Mouse (Mus musculus) cerebellum, adult 2 months (tissue): Measurements from ENCODE around the gene Sox14. TPM values are rescaled to one million over a fixed set of nuclear protein-coding genes. Genes with fewer than 3 reads are reported as not detected.

Source experiments
- DNase-seq, 2 experiments: peaks; one replicate each; pipeline ENCODE4 v3.0.0; 2021
- H3K27ac ChIP-seq: fragments of 200-500 bp; 2 replicates; pipeline ENCODE4 v1.5.1; 2012; ENCODE audit warnings: low read length, control low read depth, inconsistent platforms; ENCODE audit not compliant: insufficient read depth
- H3K27me3 ChIP-seq: fragments of 200-500 bp; 2 replicates; pipeline ENCODE4 v1.6.1; 2012; ENCODE audit warnings: inconsistent platforms, mild to moderate bottlenecking, low read length, moderate library complexity; ENCODE audit not compliant: control insufficient read depth, insufficient read depth
- H3K4me1 ChIP-seq: fragments of 200-500 bp; 2 replicates; pipeline ENCODE4 v1.6.1; 2011; ENCODE audit warnings: low read length; ENCODE audit not compliant: control insufficient read depth, insufficient read depth
- H3K4me3 ChIP-seq: fragments of 200-500 bp; replicated peaks from 2 replicates; pipeline ENCODE3; 2011; ENCODE audit warnings: mild to moderate bottlenecking, low read depth, low read length, control low read depth; ENCODE audit not compliant: insufficient read depth
- CTCF ChIP-seq: fragments of 200-500 bp; IDR thresholded peaks from 2 replicates; pipeline ENCODE4 v1.5.1; 2011; ENCODE audit warnings: low read depth, mild to moderate bottlenecking, control low read depth, low read length, moderate library complexity, borderline replicate concordance; ENCODE audit not compliant: insufficient read depth
- POLR2A ChIP-seq: fragments of 200-500 bp; IDR thresholded peaks from 2 replicates; pipeline ENCODE4 v1.6.1; 2011; ENCODE audit warnings: low read length, control low read depth, borderline replicate concordance; ENCODE audit not compliant: insufficient read depth
- WGBS: fragments of 180-500 bp; shearing (Covaris S2); methylation state at CpG from one replicate; pipeline ENCODE4 v1.1.7; 2018; 5-methylcytosine and 5-hydroxymethylcytosine counted together
- polyA plus RNA-seq: library from polyadenylated mRNA; depleted of rRNA; stranded (reverse); fragments of >200 nt; gene quantifications from 2 replicates; pipeline ENCODE4 v1.2.3, GENCODE M21; 2012; rRNA removed

The Sox14 gene
- 0.70 and 0.78 TPM in 2 replicates for polyA plus RNA-seq

DNA sequence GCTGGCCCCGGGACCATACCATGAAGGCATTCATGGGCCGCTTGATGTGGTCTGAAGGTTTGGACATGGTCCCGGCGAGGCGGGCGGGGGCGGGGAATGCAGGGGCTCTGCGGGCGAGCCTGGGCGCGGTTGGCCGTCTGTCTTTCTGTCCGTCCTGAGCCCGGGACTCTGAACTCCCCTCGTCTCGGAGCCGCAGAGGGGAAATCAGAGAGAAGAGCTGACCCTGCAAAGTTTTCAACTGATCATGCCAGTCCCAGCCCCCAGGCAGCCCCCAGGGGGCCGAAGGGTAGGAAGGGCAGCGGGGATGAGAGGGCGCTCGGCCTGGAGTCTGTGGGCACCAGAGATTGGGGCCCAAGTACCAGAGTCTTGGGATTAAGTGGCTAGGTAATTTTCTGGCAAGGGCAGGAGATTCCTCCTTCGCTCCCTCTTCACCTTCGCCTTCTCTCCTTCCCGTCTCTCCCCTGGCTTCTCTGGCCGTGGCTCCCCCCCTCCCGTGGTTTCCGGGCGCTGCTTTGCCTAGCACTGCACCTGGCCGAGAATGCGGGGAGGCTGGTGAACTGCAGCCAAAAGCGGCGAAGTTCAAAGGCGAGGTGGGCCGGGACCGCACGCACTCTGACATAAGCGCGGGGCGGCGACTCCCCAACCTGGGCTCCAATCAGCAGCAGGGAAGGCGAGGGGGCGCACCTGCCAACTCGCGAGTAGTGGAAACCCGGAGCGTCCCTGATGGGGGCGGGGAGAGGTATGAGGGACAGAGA lies at the start of gene Sox14:
Sox14 (minus strand) TSS at position 553 of the 755 bp plus-strand sequence.
- H3K27ac ChIP-seq: no peak within 1 kb of the TSS

GRCm38 (mm10) chr9:99879311-99879710 lies 3.3 kb upstream of the Sox14 start:
- no peak for DNase-seq
- Histone ChIP-seq H3K27ac (no peak overlapping the region), H3K4me3 (no peak overlapping the region), H3K4me1 (no peaks in the 10 kb centered on the region), H3K27me3 (peaks cover 7% of the 10 kb centered on the region; the same call in 1 of the 2 replicates)
- WGBS: 6% methylated on average over 14 of the region's 14 CpGs
- TF ChIP-seq POLR2A (no peak), CTCF (no peak)

More for the DNA sequence above, at the start of gene Sox14:
- H3K4me3 ChIP-seq: no peak within 1 kb of the TSS
- WGBS: under 1% methylated on average over 47 of the region's 47 CpGs
- DNase-seq: peak in 1 of 2 experiments; percentile 7
- TF ChIP-seq CTCF: no peak
- no peak for TF ChIP-seq POLR2A
- no peaks in the 10 kb centered on the region for H3K4me1 ChIP-seq
- H3K27me3 ChIP-seq: peaks cover 13% of the 10 kb centered on the region; the same call in 1 of the 2 replicates

GRCm38 (mm10) chr9:99878588-99878987 lies 2.6 kb upstream of the Sox14 start:
- Histone ChIP-seq H3K27ac (no peak overlapping the region), H3K4me1 (no peaks in the 10 kb centered on the region), H3K27me3 (peaks cover 9% of the 10 kb centered on the region; the same call in 1 of the 2 replicates), H3K4me3 (no peak overlapping the region)
- WGBS: 9% methylated on average over 5 of the region's 5 CpGs
- no peak for TF ChIP-seq POLR2A
- TF ChIP-seq CTCF: no peak
- no peak for DNase-seq

GRCm38 (mm10) chr9:99877056-99877546 lies 1.1 kb upstream of the Sox14 start:
- H3K27me3 ChIP-seq: peaks cover 12% of the 10 kb centered on the region; the same call in 1 of the 2 replicates
- no peak overlapping the region for H3K4me3 ChIP-seq
- H3K27ac ChIP-seq: no peak overlapping the region
- H3K4me1 ChIP-seq: no peaks in the 10 kb centered on the region
- 3% methylated on average over 22 of the region's 22 CpGs for whole genome bisulfite sequencing
- no peak for DNase-seq
- TF ChIP-seq CTCF (no peak), POLR2A (no peak)

- no peak for TF ChIP-seq CTCF
- TF ChIP-seq POLR2A: no peak
- H3K27ac ChIP-seq: no peak overlapping the region
- H3K27me3 ChIP-seq: peaks cover 13% of the 10 kb centered on the region; the same call in 1 of the 2 replicates
- H3K4me1 ChIP-seq: no peaks in the 10 kb centered on the region
- no peak for DNase-seq
- 1% methylated on average over 25 of the region's 25 CpGs for WGBS
- no peak overlapping the region for H3K4me3 ChIP-seq
These were observed 544 bp upstream of the Sox14 start for GRCm38 (mm10) chr9:99876373-99877055.

GRCm38 (mm10) chr9:99874735-99875617 lies 994 bp downstream of the Sox14 start:
- TF ChIP-seq CTCF (no peak), POLR2A (no peak)
- no peak overlapping the region for H3K27ac ChIP-seq
- peak in 1 of 2 experiments; percentile 12 for DNase-seq
- no peak overlapping the region for H3K4me3 ChIP-seq
- H3K4me1 ChIP-seq: no peaks in the 10 kb centered on the region
- 2% methylated on average over 52 of the region's 52 CpGs for WGBS
- H3K27me3 ChIP-seq: peaks cover 14% of the 10 kb centered on the region; the same call in 1 of the 2 replicates

DNA sequence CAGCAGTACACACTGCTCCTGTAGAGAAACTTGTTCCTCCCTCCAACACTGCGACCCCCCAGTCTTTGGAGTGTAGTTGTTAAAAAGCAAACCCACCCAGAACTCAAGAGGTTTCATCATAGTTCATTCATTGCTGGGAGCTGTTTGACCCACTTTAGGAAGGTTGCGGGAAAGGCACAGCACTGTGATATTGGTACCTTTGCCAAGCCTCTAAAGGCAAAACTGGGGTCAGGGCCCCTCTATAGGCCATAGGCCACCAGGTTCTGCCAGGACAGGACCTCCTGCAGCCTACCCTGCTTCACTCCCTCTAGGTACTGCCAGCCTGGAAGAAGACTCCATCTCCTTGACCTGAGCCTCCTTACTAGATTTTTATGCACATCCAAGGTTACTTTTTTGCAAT lies 2.2 kb downstream of the Sox14 start:
- Histone ChIP-seq H3K4me1 (no peaks in the 10 kb centered on the region), H3K27ac (no peak overlapping the region), H3K27me3 (peaks cover 18% of the 10 kb centered on the region; the same call in 1 of the 2 replicates), H3K4me3 (no peak overlapping the region)
- WGBS: 8% methylated on average over 2 of the region's 2 CpGs
- no peak for TF ChIP-seq CTCF
- TF ChIP-seq POLR2A: no peak
- no peak for DNase-seq
